Mouse (Mus musculus): ENCODE measurements around the gene Shroom3. TPM values are rescaled to one million over a fixed set of nuclear protein-coding genes. Genes with fewer than 3 reads are reported as not detected.

The Shroom3 gene
- polyA plus RNA-seq, 1 experiment from 2014 or later, result 2.3 TPM

- no peak overlapping the region for H3K27ac ChIP-seq
- no peaks in the 10 kb centered on the region for H3K9me3 ChIP-seq (ENCODE audit: control insufficient read depth, low read length)
- H3K36me3 ChIP-seq (replicated peaks; ENCODE audit: control insufficient read depth, insufficient read depth), result no peaks in the 10 kb centered on the region
- no peak overlapping the region for H3K4me2 ChIP-seq (replicated peaks)
- no peak for ATAC-seq (ENCODE audit: low FRiP score)
- H3K9ac ChIP-seq, result no peak overlapping the region
- no peak for DNase-seq (ENCODE audit: low spot score)
- H3K27me3 ChIP-seq (ENCODE audit: control insufficient read depth, insufficient read depth, low read length), result no peaks in the 10 kb centered on the region
- no peaks in the 10 kb centered on the region for H3K4me1 ChIP-seq (replicated peaks; ENCODE audit: control insufficient read depth, insufficient read depth, low read length)
- 84% methylated on average over 8 of the region's 8 CpGs for WGBS
- H3K4me3 ChIP-seq (replicated peaks; ENCODE audit: low read length), result no peak overlapping the region
These were observed 27.5 kb downstream of the Shroom3 start for GRCm38 (mm10) chr5:92710779-92711178.

GRCm38 (mm10) chr5:92711666-92712290 is 28.5 kb downstream of the Shroom3 start:
- no peak overlapping the region for H3K27ac ChIP-seq
- H3K9me3 ChIP-seq (ENCODE audit: control insufficient read depth, low read length), result no peaks in the 10 kb centered on the region
- no peaks in the 10 kb centered on the region for H3K4me1 ChIP-seq (replicated peaks; ENCODE audit: control insufficient read depth, insufficient read depth, low read length)
- H3K9ac ChIP-seq, result no peak overlapping the region
- 58% methylated on average over 5 of the region's 5 CpGs for WGBS
- DNase-seq (ENCODE audit: low spot score), result no peak
- H3K27me3 ChIP-seq (ENCODE audit: control insufficient read depth, insufficient read depth, low read length), result no peaks in the 10 kb centered on the region
- H3K4me3 ChIP-seq (replicated peaks; ENCODE audit: low read length), result no peak overlapping the region
- H3K4me2 ChIP-seq (replicated peaks), result no peak overlapping the region
- peak; percentile 29; the same call in 1 of the 2 replicates for ATAC-seq (ENCODE audit: low FRiP score)
- H3K36me3 ChIP-seq (replicated peaks; ENCODE audit: control insufficient read depth, insufficient read depth), result no peaks in the 10 kb centered on the region

- 70% methylated on average over 5 of the region's 5 CpGs for WGBS
- H3K4me2 ChIP-seq (replicated peaks), result no peak overlapping the region
- no peak overlapping the region for H3K9ac ChIP-seq
- no peaks in the 10 kb centered on the region for H3K4me1 ChIP-seq (replicated peaks; ENCODE audit: control insufficient read depth, insufficient read depth, low read length)
- H3K9me3 ChIP-seq (ENCODE audit: control insufficient read depth, low read length), result no peaks in the 10 kb centered on the region
- ATAC-seq (ENCODE audit: low FRiP score) (peak; percentile 47; the same call in 1 of the 2 replicates), DNase-seq (ENCODE audit: low spot score) (no peak)
- H3K27ac ChIP-seq, result no peak overlapping the region
- no peaks in the 10 kb centered on the region for H3K36me3 ChIP-seq (replicated peaks; ENCODE audit: control insufficient read depth, insufficient read depth)
- no peak overlapping the region for H3K4me3 ChIP-seq (replicated peaks; ENCODE audit: low read length)
- no peaks in the 10 kb centered on the region for H3K27me3 ChIP-seq (ENCODE audit: control insufficient read depth, insufficient read depth, low read length)
These were observed 29.6 kb downstream of the Shroom3 start for GRCm38 (mm10) chr5:92712621-92713395.

GRCm38 (mm10) chr5:92714886-92715285 is 31.7 kb downstream of the Shroom3 start:
- H3K27me3 ChIP-seq (ENCODE audit: control insufficient read depth, insufficient read depth, low read length), result no peaks in the 10 kb centered on the region
- H3K4me3 ChIP-seq (replicated peaks; ENCODE audit: low read length), result no peak overlapping the region
- H3K9ac ChIP-seq, result no peak overlapping the region
- H3K9me3 ChIP-seq (ENCODE audit: control insufficient read depth, low read length), result no peaks in the 10 kb centered on the region
- H3K27ac ChIP-seq, result no peak overlapping the region
- H3K36me3 ChIP-seq (replicated peaks; ENCODE audit: control insufficient read depth, insufficient read depth), result no peaks in the 10 kb centered on the region
- WGBS, result 96% methylated on average over 2 of the region's 2 CpGs
- no peaks in the 10 kb centered on the region for H3K4me1 ChIP-seq (replicated peaks; ENCODE audit: control insufficient read depth, insufficient read depth, low read length)
- no peak overlapping the region for H3K4me2 ChIP-seq (replicated peaks)
- DNase-seq (ENCODE audit: low spot score) (no peak), ATAC-seq (ENCODE audit: low FRiP score) (no peak)

GRCm38 (mm10) chr5:92715319-92715718 is 32.1 kb downstream of the Shroom3 start:
- 29% methylated on average over 11 of the region's 11 CpGs for WGBS
- no peak overlapping the region for H3K4me2 ChIP-seq (replicated peaks)
- ATAC-seq (ENCODE audit: low FRiP score) (no peak), DNase-seq (ENCODE audit: low spot score) (no peak)
- no peaks in the 10 kb centered on the region for H3K36me3 ChIP-seq (replicated peaks; ENCODE audit: control insufficient read depth, insufficient read depth)
- no peak overlapping the region for H3K27ac ChIP-seq
- no peaks in the 10 kb centered on the region for H3K4me1 ChIP-seq (replicated peaks; ENCODE audit: control insufficient read depth, insufficient read depth, low read length)
- no peaks in the 10 kb centered on the region for H3K27me3 ChIP-seq (ENCODE audit: control insufficient read depth, insufficient read depth, low read length)
- no peak overlapping the region for H3K4me3 ChIP-seq (replicated peaks; ENCODE audit: low read length)
- H3K9me3 ChIP-seq (ENCODE audit: control insufficient read depth, low read length), result no peaks in the 10 kb centered on the region
- H3K9ac ChIP-seq, result no peak overlapping the region

GRCm38 (mm10) chr5:92715890-92716289 is 32.7 kb downstream of the Shroom3 start:
- no peak for DNase-seq (ENCODE audit: low spot score)
- Histone ChIP-seq H3K27me3 (ENCODE audit: control insufficient read depth, insufficient read depth, low read length) (no peaks in the 10 kb centered on the region), H3K9ac (no peak overlapping the region), H3K4me1 (replicated peaks; ENCODE audit: control insufficient read depth, insufficient read depth, low read length) (no peaks in the 10 kb centered on the region), H3K9me3 (ENCODE audit: control insufficient read depth, low read length) (no peaks in the 10 kb centered on the region), H3K4me2 (replicated peaks) (no peak overlapping the region), H3K4me3 (replicated peaks; ENCODE audit: low read length) (no peak overlapping the region), H3K36me3 (replicated peaks; ENCODE audit: control insufficient read depth, insufficient read depth) (no peaks in the 10 kb centered on the region), H3K27ac (no peak overlapping the region)
- ATAC-seq (ENCODE audit: low FRiP score), result no peak
- WGBS, result 74% methylated on average over 2 of the region's 2 CpGs

- Histone ChIP-seq H3K4me2 (replicated peaks) (no peak overlapping the region), H3K36me3 (replicated peaks; ENCODE audit: control insufficient read depth, insufficient read depth) (no peaks in the 10 kb centered on the region), H3K4me3 (replicated peaks; ENCODE audit: low read length) (no peak overlapping the region), H3K27me3 (ENCODE audit: control insufficient read depth, insufficient read depth, low read length) (no peaks in the 10 kb centered on the region), H3K9ac (no peak overlapping the region), H3K4me1 (replicated peaks; ENCODE audit: control insufficient read depth, insufficient read depth, low read length) (no peaks in the 10 kb centered on the region), H3K27ac (no peak overlapping the region), H3K9me3 (ENCODE audit: control insufficient read depth, low read length) (no peaks in the 10 kb centered on the region)
- WGBS, result 83% methylated on average over 3 of the region's 3 CpGs
- no peak for ATAC-seq (ENCODE audit: low FRiP score)
- DNase-seq (ENCODE audit: low spot score), result no peak
These were observed 34.6 kb downstream of the Shroom3 start for GRCm38 (mm10) chr5:92717666-92718360.

- no peaks in the 10 kb centered on the region for H3K9me3 ChIP-seq (ENCODE audit: control insufficient read depth, low read length)
- no peak for ATAC-seq (ENCODE audit: low FRiP score)
- no peak for DNase-seq (ENCODE audit: low spot score)
- no peak overlapping the region for H3K4me2 ChIP-seq (replicated peaks)
- WGBS, result 90% methylated on average over 3 of the region's 3 CpGs
- H3K4me3 ChIP-seq (replicated peaks; ENCODE audit: low read length), result no peak overlapping the region
- H3K27ac ChIP-seq, result no peak overlapping the region
- no peaks in the 10 kb centered on the region for H3K4me1 ChIP-seq (replicated peaks; ENCODE audit: control insufficient read depth, insufficient read depth, low read length)
- no peaks in the 10 kb centered on the region for H3K27me3 ChIP-seq (ENCODE audit: control insufficient read depth, insufficient read depth, low read length)
- no peaks in the 10 kb centered on the region for H3K36me3 ChIP-seq (replicated peaks; ENCODE audit: control insufficient read depth, insufficient read depth)
- H3K9ac ChIP-seq, result no peak overlapping the region
These were observed 35.6 kb downstream of the Shroom3 start for GRCm38 (mm10) chr5:92718856-92719255.

- Histone ChIP-seq H3K36me3 (replicated peaks; ENCODE audit: control insufficient read depth, insufficient read depth) (no peaks in the 10 kb centered on the region), H3K27me3 (ENCODE audit: control insufficient read depth, insufficient read depth, low read length) (no peaks in the 10 kb centered on the region), H3K27ac (no peak overlapping the region), H3K4me1 (replicated peaks; ENCODE audit: control insufficient read depth, insufficient read depth, low read length) (no peaks in the 10 kb centered on the region), H3K4me2 (replicated peaks) (no peak overlapping the region), H3K9me3 (ENCODE audit: control insufficient read depth, low read length) (no peaks in the 10 kb centered on the region), H3K9ac (no peak overlapping the region), H3K4me3 (replicated peaks; ENCODE audit: low read length) (no peak overlapping the region)
- ATAC-seq (ENCODE audit: low FRiP score), result no peak
- no peak for DNase-seq (ENCODE audit: low spot score)
- WGBS, result 91% methylated on average over 8 of the region's 8 CpGs
These were observed 38.4 kb downstream of the Shroom3 start for GRCm38 (mm10) chr5:92721610-92722009.

Measured in hindbrain, embryonic 14.5 days (tissue).